Mouse (Mus musculus): Measurements from ENCODE around the gene B4galt1. TPM values are rescaled to one million over a fixed set of nuclear protein-coding genes. Genes with fewer than 3 reads are reported as not detected.

Gene B4galt1
- polyA plus RNA-seq, 1 experiment from 2014 or later: 50.1 TPM

DNA sequence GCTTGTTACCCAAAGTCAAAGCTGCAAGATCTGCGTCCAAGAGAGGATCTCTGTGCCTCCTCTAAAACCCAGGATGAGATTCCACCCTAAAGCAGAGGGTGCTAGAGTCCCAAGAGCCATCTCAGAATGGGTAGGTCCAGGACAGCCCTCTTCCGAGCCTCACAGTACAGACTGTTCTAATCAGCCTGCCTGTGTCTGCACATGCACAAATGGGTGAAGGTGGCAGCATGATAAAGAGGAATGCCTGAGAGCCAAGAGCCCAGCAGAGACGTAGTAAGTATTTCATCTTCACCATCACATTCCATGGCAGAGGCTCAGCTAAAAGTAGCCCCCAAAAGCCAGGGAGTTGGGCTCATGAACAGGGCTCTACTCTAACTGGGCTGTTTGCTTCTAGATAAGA, 4.3 kb downstream of the B4galt1 start:
- H3K27me3 ChIP-seq (ENCODE audit: control insufficient read depth, insufficient read depth, low read length): no peaks in the 10 kb centered on the region
- H3K4me3 ChIP-seq (replicated peaks; ENCODE audit: low read length): no peak overlapping the region
- H3K9ac ChIP-seq (ENCODE audit: low read length): no peak overlapping the region
- WGBS: 68% methylated on average over 3 of the region's 3 CpGs
- H3K36me3 ChIP-seq (ENCODE audit: control insufficient read depth, insufficient read depth, low read length): no peaks in the 10 kb centered on the region
- ATAC-seq (ENCODE audit: insufficient read depth, low FRiP score): no peak
- H3K9me3 ChIP-seq (replicated peaks; ENCODE audit: control insufficient read depth, low read length): no peaks in the 10 kb centered on the region
- no peak overlapping the region for H3K27ac ChIP-seq (ENCODE audit: low read length)
- H3K4me2 ChIP-seq (ENCODE audit: low read depth, low read length): no peak overlapping the region; the same call in 1 of the 2 replicates
- H3K4me1 ChIP-seq (ENCODE audit: control insufficient read depth, insufficient read depth, low read length): peaks cover 61% of the 10 kb centered on the region

DNA sequence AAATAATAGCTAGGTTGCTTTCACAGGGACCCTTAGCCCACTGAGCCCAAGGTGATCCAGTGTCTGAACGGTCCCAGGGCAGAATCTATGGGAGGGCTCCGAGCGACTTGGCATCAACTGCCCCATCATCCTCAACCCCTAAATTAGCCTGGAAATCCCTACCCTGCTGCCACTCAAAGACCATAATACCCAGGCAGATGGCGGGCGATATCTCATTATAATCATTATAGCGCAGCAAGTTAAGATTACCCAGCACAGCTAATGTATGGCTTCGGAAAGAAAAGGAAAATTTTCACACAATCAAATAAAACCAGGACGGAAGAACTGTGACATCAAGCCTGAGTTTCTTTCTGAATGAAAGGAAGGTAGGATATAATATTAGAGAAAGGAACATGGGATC, 5.6 kb downstream of the B4galt1 start:
- Histone ChIP-seq H3K4me3 (replicated peaks; ENCODE audit: low read length) (no peak overlapping the region), H3K27ac (ENCODE audit: low read length) (no peak overlapping the region), H3K4me1 (ENCODE audit: control insufficient read depth, insufficient read depth, low read length) (peaks cover 73% of the 10 kb centered on the region), H3K4me2 (ENCODE audit: low read depth, low read length) (no peak overlapping the region), H3K9ac (ENCODE audit: low read length) (no peak overlapping the region), H3K9me3 (replicated peaks; ENCODE audit: control insufficient read depth, low read length) (no peaks in the 10 kb centered on the region), H3K36me3 (ENCODE audit: control insufficient read depth, insufficient read depth, low read length) (no peaks in the 10 kb centered on the region), H3K27me3 (ENCODE audit: control insufficient read depth, insufficient read depth, low read length) (no peaks in the 10 kb centered on the region)
- 90% methylated on average over 8 of the region's 8 CpGs for whole genome bisulfite sequencing
- no peak for ATAC-seq (ENCODE audit: insufficient read depth, low FRiP score)

DNA sequence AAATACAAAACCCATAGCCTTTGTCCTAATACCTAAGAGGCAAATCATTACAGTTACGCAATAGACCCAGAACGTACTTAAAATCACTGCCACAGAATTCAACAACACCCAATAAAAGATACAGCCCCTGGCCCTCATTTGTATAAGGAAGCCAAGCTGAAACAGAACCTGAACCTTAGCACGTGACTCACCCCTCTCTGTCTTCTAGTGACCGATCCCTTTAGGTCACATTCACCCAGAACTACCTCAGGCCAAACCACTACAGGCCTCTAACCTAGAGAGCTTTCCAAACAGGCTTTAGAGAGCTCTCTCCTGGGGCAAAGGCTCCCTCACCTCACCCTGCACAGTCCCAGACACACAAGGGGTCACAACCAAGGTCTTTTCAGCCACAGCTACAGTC, 6.6 kb downstream of the B4galt1 start:
- no peaks in the 10 kb centered on the region for H3K27me3 ChIP-seq (ENCODE audit: control insufficient read depth, insufficient read depth, low read length)
- H3K36me3 ChIP-seq (ENCODE audit: control insufficient read depth, insufficient read depth, low read length): no peaks in the 10 kb centered on the region
- H3K9ac ChIP-seq (ENCODE audit: low read length): peak overlapping the region; percentile 51; the same call in 1 of the 2 replicates
- H3K4me3 ChIP-seq (replicated peaks; ENCODE audit: low read length): no peak overlapping the region
- no peaks in the 10 kb centered on the region for H3K9me3 ChIP-seq (replicated peaks; ENCODE audit: control insufficient read depth, low read length)
- peaks cover 76% of the 10 kb centered on the region for H3K4me1 ChIP-seq (ENCODE audit: control insufficient read depth, insufficient read depth, low read length)
- ATAC-seq (ENCODE audit: insufficient read depth, low FRiP score): no peak
- WGBS: 67% methylated on average over 4 of the region's 4 CpGs
- H3K4me2 ChIP-seq (ENCODE audit: low read depth, low read length): peak overlapping the region; percentile 26
- H3K27ac ChIP-seq (ENCODE audit: low read length): peak overlapping the region; percentile 90

DNA sequence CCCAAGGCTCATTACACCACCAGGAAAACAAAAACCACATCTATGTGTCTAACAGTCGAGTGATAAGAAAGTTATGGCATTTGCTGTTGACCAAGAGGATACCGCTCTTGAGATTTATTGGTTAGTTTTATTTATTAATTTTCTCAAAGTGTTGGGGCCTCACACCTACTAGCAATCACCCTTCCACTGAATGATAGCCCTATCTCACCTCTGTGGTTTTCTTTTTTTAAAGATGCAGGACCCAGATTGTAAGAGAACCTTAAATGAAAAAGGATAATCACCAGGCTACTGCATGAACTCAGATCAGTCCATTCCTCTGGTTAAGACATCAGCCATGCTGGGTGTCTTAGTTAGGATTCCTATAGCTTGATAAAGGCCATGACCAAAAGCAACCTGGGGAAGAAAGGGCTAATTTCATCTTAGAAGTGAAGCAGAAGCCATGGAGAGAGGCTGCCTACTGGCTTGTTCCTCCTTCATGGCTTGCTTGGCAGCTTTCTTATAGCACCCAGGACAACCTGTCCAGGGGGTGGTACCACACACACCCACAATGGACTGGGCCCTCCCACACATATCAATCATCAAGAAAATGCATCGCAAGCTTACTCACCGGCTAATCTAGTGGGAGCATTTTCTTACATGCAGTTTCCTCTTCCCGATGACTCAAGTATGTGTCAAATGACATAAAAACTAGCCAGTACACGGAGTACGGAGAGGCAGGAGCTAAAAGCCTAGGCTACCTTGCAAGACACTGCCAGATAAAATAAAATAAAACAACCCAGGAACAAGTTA, 7.5 kb downstream of the B4galt1 start:
- 44% methylated on average over 7 of the region's 7 CpGs for WGBS
- H3K9ac ChIP-seq (ENCODE audit: low read length): no peak overlapping the region
- no peaks in the 10 kb centered on the region for H3K27me3 ChIP-seq (ENCODE audit: control insufficient read depth, insufficient read depth, low read length)
- H3K4me3 ChIP-seq (replicated peaks; ENCODE audit: low read length): no peak overlapping the region
- no peaks in the 10 kb centered on the region for H3K36me3 ChIP-seq (ENCODE audit: control insufficient read depth, insufficient read depth, low read length)
- peaks cover 70% of the 10 kb centered on the region for H3K4me1 ChIP-seq (ENCODE audit: control insufficient read depth, insufficient read depth, low read length)
- ATAC-seq (ENCODE audit: insufficient read depth, low FRiP score): peak; percentile 73; the same call in 1 of the 2 replicates
- peak overlapping the region; percentile 26 for H3K4me2 ChIP-seq (ENCODE audit: low read depth, low read length)
- peak overlapping the region; percentile 90 for H3K27ac ChIP-seq (ENCODE audit: low read length)
- H3K9me3 ChIP-seq (replicated peaks; ENCODE audit: control insufficient read depth, low read length): no peaks in the 10 kb centered on the region

DNA sequence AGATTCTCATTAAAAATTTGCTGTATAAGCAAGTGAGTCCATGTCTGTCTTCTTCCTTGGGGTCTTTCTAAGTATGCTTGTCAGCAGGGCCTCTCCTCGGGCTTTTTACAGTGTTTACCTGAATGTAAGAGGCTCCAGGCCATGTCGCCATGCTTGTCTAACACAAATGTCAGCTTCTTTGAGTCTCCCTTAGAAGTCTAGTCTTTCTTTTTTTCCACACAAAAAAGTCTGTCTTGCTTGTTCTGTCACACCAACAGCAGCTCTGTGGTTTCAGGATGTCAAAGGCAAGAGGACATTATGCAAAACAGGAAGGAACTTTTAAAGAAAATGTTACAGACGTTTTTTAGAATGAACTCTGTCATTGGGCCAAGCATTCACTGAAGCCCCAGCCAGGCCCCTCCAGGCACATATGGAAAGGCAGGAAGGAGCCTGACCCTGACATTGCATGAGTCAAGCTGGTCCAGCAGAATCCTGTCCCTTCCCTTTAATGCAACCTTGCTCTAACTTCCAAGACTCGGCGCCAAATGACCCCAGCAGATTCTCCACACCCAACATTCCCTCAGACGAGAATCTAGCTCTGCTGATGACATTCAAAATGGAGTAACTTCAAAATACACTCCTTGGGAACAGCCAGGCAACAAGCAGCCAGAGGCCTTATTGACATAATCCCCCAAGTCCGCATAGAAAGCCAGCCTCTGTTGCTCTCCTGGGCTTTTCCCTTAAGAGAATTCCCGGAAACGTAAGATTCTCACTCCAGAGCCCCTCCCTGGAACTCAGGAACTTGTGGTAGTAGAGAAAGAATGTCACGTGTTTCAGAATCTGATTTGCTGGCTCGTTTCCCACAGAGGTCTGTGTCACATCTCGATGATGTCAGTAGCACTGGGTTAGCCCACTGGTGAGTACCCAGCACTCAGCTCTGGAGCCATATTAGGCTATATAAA, 8.7 kb downstream of the B4galt1 start:
- Histone ChIP-seq H3K9me3 (replicated peaks; ENCODE audit: control insufficient read depth, low read length) (no peaks in the 10 kb centered on the region), H3K27me3 (ENCODE audit: control insufficient read depth, insufficient read depth, low read length) (no peaks in the 10 kb centered on the region), H3K4me3 (replicated peaks; ENCODE audit: low read length) (no peak overlapping the region), H3K4me1 (ENCODE audit: control insufficient read depth, insufficient read depth, low read length) (peaks cover 58% of the 10 kb centered on the region), H3K36me3 (ENCODE audit: control insufficient read depth, insufficient read depth, low read length) (no peaks in the 10 kb centered on the region), H3K27ac (ENCODE audit: low read length) (peak overlapping the region; percentile 90), H3K9ac (ENCODE audit: low read length) (no peak overlapping the region), H3K4me2 (ENCODE audit: low read depth, low read length) (peak overlapping the region; percentile 30; the same call in 1 of the 2 replicates)
- ATAC-seq (ENCODE audit: insufficient read depth, low FRiP score): peak; percentile 36; the same call in 1 of the 2 replicates
- WGBS: 39% methylated on average over 12 of the region's 12 CpGs

DNA sequence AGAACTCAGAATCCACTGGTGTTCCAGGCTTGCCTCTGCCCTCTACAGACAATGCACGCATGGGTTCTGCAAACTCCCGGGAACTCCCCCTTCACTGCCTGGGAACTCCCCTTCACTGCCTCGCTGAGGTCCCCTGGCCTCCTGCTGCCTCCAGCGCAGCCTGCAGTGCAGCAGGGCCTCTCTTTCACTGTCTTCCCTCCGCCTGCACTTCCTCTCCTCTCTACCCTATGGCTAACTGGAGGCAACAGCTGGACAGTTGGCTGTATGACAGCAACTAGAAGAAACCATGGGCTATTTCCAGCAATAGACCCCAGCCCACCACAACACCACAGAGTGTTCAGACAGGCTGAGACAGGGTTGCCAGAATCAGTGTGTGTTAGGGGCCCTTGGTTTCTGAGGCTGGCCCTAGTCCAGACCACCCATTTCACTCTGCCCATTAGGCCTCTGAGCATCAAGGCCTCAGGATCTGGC, 9.5 kb downstream of the B4galt1 start:
- ATAC-seq (ENCODE audit: insufficient read depth, low FRiP score): peak; percentile 84

DNA sequence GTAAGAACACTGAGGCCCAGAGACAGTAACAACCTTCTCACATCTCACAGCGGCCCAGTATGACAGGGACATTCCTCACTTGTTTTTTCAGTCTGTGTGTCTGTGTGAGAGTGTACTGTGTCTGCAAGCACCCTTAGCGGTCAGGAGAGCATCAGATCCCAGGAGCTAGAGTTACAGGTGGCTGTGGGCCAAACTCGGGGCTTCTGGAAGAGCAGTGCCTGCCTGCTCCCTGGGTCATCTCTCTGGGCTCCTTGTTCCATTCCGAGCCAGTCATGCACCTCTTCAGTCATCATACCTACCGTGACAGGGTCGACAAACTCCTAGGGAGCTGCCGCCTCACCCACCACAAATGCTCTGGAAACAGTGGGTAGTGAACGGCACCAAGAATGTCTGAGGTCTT, 10.1 kb downstream of the B4galt1 start:
- no peak for ATAC-seq (ENCODE audit: insufficient read depth, low FRiP score)
- peak overlapping the region; percentile 90 for H3K27ac ChIP-seq (ENCODE audit: low read length)
- H3K9ac ChIP-seq (ENCODE audit: low read length): 0 out of 2 replicates have a peak overlapping the region, but pooled peaks have one; percentile 27

More for the DNA sequence above, 9.5 kb downstream of the B4galt1 start:
- Histone ChIP-seq H3K9me3 (replicated peaks; ENCODE audit: control insufficient read depth, low read length) (no peaks in the 10 kb centered on the region), H3K4me2 (ENCODE audit: low read depth, low read length) (no peak overlapping the region), H3K9ac (ENCODE audit: low read length) (0 out of 2 replicates have a peak overlapping the region, but pooled peaks have one; percentile 27), H3K27ac (ENCODE audit: low read length) (peak overlapping the region; percentile 90), H3K4me1 (ENCODE audit: control insufficient read depth, insufficient read depth, low read length) (peaks cover 52% of the 10 kb centered on the region), H3K27me3 (ENCODE audit: control insufficient read depth, insufficient read depth, low read length) (no peaks in the 10 kb centered on the region), H3K4me3 (replicated peaks; ENCODE audit: low read length) (no peak overlapping the region), H3K36me3 (ENCODE audit: control insufficient read depth, insufficient read depth, low read length) (no peaks in the 10 kb centered on the region)
- 12% methylated on average over 5 of the region's 5 CpGs for WGBS

DNA sequence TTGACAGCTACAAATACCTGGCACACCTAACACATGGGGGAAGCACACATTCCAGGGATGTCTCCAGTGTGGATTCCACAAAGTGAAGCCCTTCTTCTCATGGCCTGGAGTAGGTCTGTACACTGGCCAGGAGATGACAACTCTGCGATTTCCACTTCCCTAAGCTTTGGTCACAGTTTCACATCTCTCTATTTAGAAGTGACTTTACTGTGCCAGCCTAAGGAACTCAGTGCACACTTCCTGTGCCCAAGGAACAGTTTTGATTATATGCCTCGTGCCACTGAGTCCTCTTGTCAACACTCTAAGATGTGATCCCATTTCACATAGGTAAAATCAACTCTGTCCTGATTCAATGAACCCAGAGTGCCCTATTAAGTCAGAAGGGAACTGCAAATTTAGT, 13.4 kb downstream of the B4galt1 start:
- Histone ChIP-seq H3K4me2 (ENCODE audit: low read depth, low read length) (no peak overlapping the region), H3K27ac (ENCODE audit: low read length) (no peak overlapping the region), H3K4me3 (replicated peaks; ENCODE audit: low read length) (no peak overlapping the region), H3K9ac (ENCODE audit: low read length) (no peak overlapping the region), H3K4me1 (ENCODE audit: control insufficient read depth, insufficient read depth, low read length) (peaks cover 41% of the 10 kb centered on the region), H3K27me3 (ENCODE audit: control insufficient read depth, insufficient read depth, low read length) (no peaks in the 10 kb centered on the region), H3K36me3 (ENCODE audit: control insufficient read depth, insufficient read depth, low read length) (no peaks in the 10 kb centered on the region), H3K9me3 (replicated peaks; ENCODE audit: control insufficient read depth, low read length) (no peaks in the 10 kb centered on the region)
- 83% methylated on average over 2 of the region's 2 CpGs for WGBS
- no peak for ATAC-seq (ENCODE audit: insufficient read depth, low FRiP score)

More for the DNA sequence above, 10.1 kb downstream of the B4galt1 start:
- H3K36me3 ChIP-seq (ENCODE audit: control insufficient read depth, insufficient read depth, low read length): no peaks in the 10 kb centered on the region
- H3K9me3 ChIP-seq (replicated peaks; ENCODE audit: control insufficient read depth, low read length): no peaks in the 10 kb centered on the region
- no peak overlapping the region for H3K4me3 ChIP-seq (replicated peaks; ENCODE audit: low read length)
- WGBS: 56% methylated on average over 8 of the region's 8 CpGs
- 0 out of 2 replicates have a peak overlapping the region, but pooled peaks have one; percentile 1 for H3K4me2 ChIP-seq (ENCODE audit: low read depth, low read length)
- H3K27me3 ChIP-seq (ENCODE audit: control insufficient read depth, insufficient read depth, low read length): no peaks in the 10 kb centered on the region
- peaks cover 48% of the 10 kb centered on the region for H3K4me1 ChIP-seq (ENCODE audit: control insufficient read depth, insufficient read depth, low read length)
